Mouse (Mus musculus) embryo, embryonic 10 days (tissue): Measurements from ENCODE around the gene Hs3st6.

ENCODE experiments used
- DNase-seq: peaks from one replicate; pipeline ENCODE4 v3.0.0-alpha.2; 2015; ENCODE audit warnings: low spot score

The Hs3st6 gene

GRCm38 (mm10) chr17:24729067-24729466 is 23.7 kb upstream of the Hs3st6 start:
- DNase-seq = no peak

GRCm38 (mm10) chr17:24730787-24731186 is 22.0 kb upstream of the Hs3st6 start:
- DNase-seq = no peak

GRCm38 (mm10) chr17:24732233-24732935 is 20.4 kb upstream of the Hs3st6 start:
- DNase-seq = no peak

- no peak for DNase-seq
Measured at GRCm38 (mm10) chr17:24733434-24734050, 19.2 kb upstream of the Hs3st6 start.

GRCm38 (mm10) chr17:24734513-24734912 is 18.3 kb upstream of the Hs3st6 start:
- no peak for DNase-seq

GRCm38 (mm10) chr17:24735446-24735845 is 17.3 kb upstream of the Hs3st6 start:
- DNase-seq = no peak

GRCm38 (mm10) chr17:24736330-24737051 is 16.3 kb upstream of the Hs3st6 start, which contains the start of gene Msrb1:
TSS of gene Msrb1 (plus strand) at chr17:24736642.
- peak; percentile 98 for DNase-seq

GRCm38 (mm10) chr17:24737135-24737810 is 15.5 kb upstream of the Hs3st6 start:
- peak; percentile 7 for DNase-seq

GRCm38 (mm10) chr17:24738238-24738637 is 14.6 kb upstream of the Hs3st6 start:
- DNase-seq = no peak

- no peak for DNase-seq
Measured at GRCm38 (mm10) chr17:24739926-24740325, 12.9 kb upstream of the Hs3st6 start.

- DNase-seq = no peak
Measured at GRCm38 (mm10) chr17:24742307-24742706, 10.5 kb upstream of the Hs3st6 start.

GRCm38 (mm10) chr17:24743896-24744295 is 8.9 kb upstream of the Hs3st6 start:
- no peak for DNase-seq

GRCm38 (mm10) chr17:24744381-24744780 is 8.4 kb upstream of the Hs3st6 start:
- no peak for DNase-seq

GRCm38 (mm10) chr17:24745526-24746497 is 7.0 kb upstream of the Hs3st6 start:
- DNase-seq = peak; percentile 96

GRCm38 (mm10) chr17:24746986-24747385 is 5.8 kb upstream of the Hs3st6 start:
- no peak for DNase-seq

GRCm38 (mm10) chr17:24751528-24751927 is 1.3 kb upstream of the Hs3st6 start:
- no peak for DNase-seq

GRCm38 (mm10) chr17:24757394-24757793 is 4.6 kb downstream of the Hs3st6 start:
- no peak for DNase-seq

- DNase-seq = peak; percentile 24
Measured at GRCm38 (mm10) chr17:24761121-24761520, 8.3 kb downstream of the Hs3st6 start.

GRCm38 (mm10) chr17:24765016-24765905 is 12.5 kb downstream of the Hs3st6 start:
- peak; percentile 31 for DNase-seq

GRCm38 (mm10) chr17:24766266-24766875 is 13.6 kb downstream of the Hs3st6 start:
- no peak for DNase-seq
